Mouse (Mus musculus) T-cell, adult 2 months (primary cell): ENCODE data around the gene Uchl4.

Experiments
- DNase-seq: peaks from one replicate; pipeline ENCODE4 v3.0.0; 2022; ENCODE audit warnings: low spot score

Uchl4 gene

GRCm38 (mm10) chr9:64274919-64275318 lies 39.9 kb downstream of the Uchl4 start:
- DNase-seq, result no peak

- DNase-seq, result peak; percentile 69
Observed at GRCm38 (mm10) chr9:64277706-64278105, 42.7 kb downstream of the Uchl4 start.

GRCm38 (mm10) chr9:64278665-64279310 lies 43.8 kb downstream of the Uchl4 start:
- no peak for DNase-seq

- peak; percentile 96 for DNase-seq
Observed at GRCm38 (mm10) chr9:64281105-64281780, 46.2 kb downstream of the Uchl4 start, which contains the start of gene Tipin. Gene Tipin (plus strand): TSS chr9:64281581.

GRCm38 (mm10) chr9:64281781-64282178 lies 46.8 kb downstream of the Uchl4 start:
- DNase-seq, result no peak

GRCm38 (mm10) chr9:64282404-64282987 lies 47.5 kb downstream of the Uchl4 start:
- DNase-seq, result no peak
